Mouse (Mus musculus): ENCODE measurements around the gene Soga1. TPM values are rescaled to one million over a fixed set of nuclear protein-coding genes. Genes with fewer than 3 reads are reported as not detected.

Soga1 gene
- polyA plus RNA-seq, 1 experiment from 2014 or later = 9.8 TPM

- Histone ChIP-seq H3K27ac (ENCODE audit: low read depth, low read length) (no peak overlapping the region), H3K9ac (ENCODE audit: low read depth, low read length) (no peak overlapping the region), H3K4me2 (replicated peaks; ENCODE audit: low read depth, low read length) (no peak overlapping the region), H3K4me3 (ENCODE audit: low read depth, low read length) (no peak overlapping the region), H3K36me3 (ENCODE audit: control insufficient read depth, insufficient read depth, low read length) (no peaks in the 10 kb centered on the region), H3K9me3 (ENCODE audit: control insufficient read depth, low read length) (no peaks in the 10 kb centered on the region), H3K27me3 (ENCODE audit: control insufficient read depth, insufficient read depth, low read length) (no peaks in the 10 kb centered on the region), H3K4me1 (replicated peaks; ENCODE audit: control insufficient read depth, insufficient read depth, low read length) (no peaks in the 10 kb centered on the region)
- DNase-seq (ENCODE audit: low spot score) = no peak
- no peak for ATAC-seq (ENCODE audit: low FRiP score)
- 78% methylated on average over 2 of the region's 2 CpGs for WGBS
Measured at GRCm38 (mm10) chr2:156982864-156983263, 96.2 kb downstream of the Soga1 start.

- Histone ChIP-seq H3K9ac (ENCODE audit: low read depth, low read length) (no peak overlapping the region), H3K27me3 (ENCODE audit: control insufficient read depth, insufficient read depth, low read length) (no peaks in the 10 kb centered on the region), H3K27ac (ENCODE audit: low read depth, low read length) (no peak overlapping the region), H3K4me1 (replicated peaks; ENCODE audit: control insufficient read depth, insufficient read depth, low read length) (no peaks in the 10 kb centered on the region), H3K9me3 (ENCODE audit: control insufficient read depth, low read length) (no peaks in the 10 kb centered on the region), H3K36me3 (ENCODE audit: control insufficient read depth, insufficient read depth, low read length) (no peaks in the 10 kb centered on the region), H3K4me2 (replicated peaks; ENCODE audit: low read depth, low read length) (no peak overlapping the region), H3K4me3 (ENCODE audit: low read depth, low read length) (no peak overlapping the region)
- 82% methylated on average over 4 of the region's 4 CpGs for WGBS
- ATAC-seq (ENCODE audit: low FRiP score) (no peak), DNase-seq (ENCODE audit: low spot score) (no peak)
Measured at GRCm38 (mm10) chr2:156981291-156981690, 97.8 kb downstream of the Soga1 start.

- DNase-seq (ENCODE audit: low spot score) (no peak), ATAC-seq (ENCODE audit: low FRiP score) (no peak)
- Histone ChIP-seq H3K9me3 (ENCODE audit: control insufficient read depth, low read length) (no peaks in the 10 kb centered on the region), H3K27ac (ENCODE audit: low read depth, low read length) (no peak overlapping the region), H3K4me3 (ENCODE audit: low read depth, low read length) (no peak overlapping the region), H3K4me2 (replicated peaks; ENCODE audit: low read depth, low read length) (no peak overlapping the region), H3K27me3 (ENCODE audit: control insufficient read depth, insufficient read depth, low read length) (no peaks in the 10 kb centered on the region), H3K4me1 (replicated peaks; ENCODE audit: control insufficient read depth, insufficient read depth, low read length) (no peaks in the 10 kb centered on the region), H3K9ac (ENCODE audit: low read depth, low read length) (no peak overlapping the region), H3K36me3 (ENCODE audit: control insufficient read depth, insufficient read depth, low read length) (no peaks in the 10 kb centered on the region)
- WGBS = 88% methylated on average over 2 of the region's 2 CpGs
Measured at GRCm38 (mm10) chr2:156980059-156980458, 99.0 kb downstream of the Soga1 start.

GRCm38 (mm10) chr2:156976711-156977110 lies 102.3 kb downstream of the Soga1 start:
- Histone ChIP-seq H3K36me3 (ENCODE audit: control insufficient read depth, insufficient read depth, low read length) (no peaks in the 10 kb centered on the region), H3K4me3 (ENCODE audit: low read depth, low read length) (no peak overlapping the region), H3K9me3 (ENCODE audit: control insufficient read depth, low read length) (no peaks in the 10 kb centered on the region), H3K9ac (ENCODE audit: low read depth, low read length) (no peak overlapping the region), H3K4me1 (replicated peaks; ENCODE audit: control insufficient read depth, insufficient read depth, low read length) (no peaks in the 10 kb centered on the region), H3K4me2 (replicated peaks; ENCODE audit: low read depth, low read length) (no peak overlapping the region), H3K27me3 (ENCODE audit: control insufficient read depth, insufficient read depth, low read length) (no peaks in the 10 kb centered on the region), H3K27ac (ENCODE audit: low read depth, low read length) (peak overlapping the region; percentile 30; the same call in 1 of the 2 replicates)
- peak; percentile 44 for DNase-seq (ENCODE audit: low spot score)
- ATAC-seq (ENCODE audit: low FRiP score) = no peak

GRCm38 (mm10) chr2:156974967-156975366 lies 104.1 kb downstream of the Soga1 start:
- H3K4me1 ChIP-seq (replicated peaks; ENCODE audit: control insufficient read depth, insufficient read depth, low read length) = no peaks in the 10 kb centered on the region
- H3K4me3 ChIP-seq (ENCODE audit: low read depth, low read length) = no peak overlapping the region
- H3K4me2 ChIP-seq (replicated peaks; ENCODE audit: low read depth, low read length) = no peak overlapping the region
- H3K36me3 ChIP-seq (ENCODE audit: control insufficient read depth, insufficient read depth, low read length) = no peaks in the 10 kb centered on the region
- H3K27me3 ChIP-seq (ENCODE audit: control insufficient read depth, insufficient read depth, low read length) = no peaks in the 10 kb centered on the region
- no peaks in the 10 kb centered on the region for H3K9me3 ChIP-seq (ENCODE audit: control insufficient read depth, low read length)
- H3K9ac ChIP-seq (ENCODE audit: low read depth, low read length) = no peak overlapping the region
- H3K27ac ChIP-seq (ENCODE audit: low read depth, low read length) = no peak overlapping the region
- ATAC-seq (ENCODE audit: low FRiP score) = no peak
- WGBS = 69% methylated on average over 2 of the region's 2 CpGs
- no peak for DNase-seq (ENCODE audit: low spot score)

GRCm38 (mm10) chr2:156973316-156974100 lies 105.5 kb downstream of the Soga1 start:
- H3K27me3 ChIP-seq (ENCODE audit: control insufficient read depth, insufficient read depth, low read length) = no peaks in the 10 kb centered on the region
- no peak overlapping the region for H3K4me2 ChIP-seq (replicated peaks; ENCODE audit: low read depth, low read length)
- no peak overlapping the region for H3K27ac ChIP-seq (ENCODE audit: low read depth, low read length)
- ATAC-seq (ENCODE audit: low FRiP score) (no peak), DNase-seq (ENCODE audit: low spot score) (no peak)
- 87% methylated on average over 5 of the region's 5 CpGs for WGBS
- H3K9me3 ChIP-seq (ENCODE audit: control insufficient read depth, low read length) = no peaks in the 10 kb centered on the region
- no peak overlapping the region for H3K9ac ChIP-seq (ENCODE audit: low read depth, low read length)
- no peaks in the 10 kb centered on the region for H3K4me1 ChIP-seq (replicated peaks; ENCODE audit: control insufficient read depth, insufficient read depth, low read length)
- no peaks in the 10 kb centered on the region for H3K36me3 ChIP-seq (ENCODE audit: control insufficient read depth, insufficient read depth, low read length)
- no peak overlapping the region for H3K4me3 ChIP-seq (ENCODE audit: low read depth, low read length)

- ATAC-seq (ENCODE audit: low FRiP score) (no peak), DNase-seq (ENCODE audit: low spot score) (no peak)
- Histone ChIP-seq H3K27me3 (ENCODE audit: control insufficient read depth, insufficient read depth, low read length) (no peaks in the 10 kb centered on the region), H3K36me3 (ENCODE audit: control insufficient read depth, insufficient read depth, low read length) (no peaks in the 10 kb centered on the region), H3K4me1 (replicated peaks; ENCODE audit: control insufficient read depth, insufficient read depth, low read length) (no peaks in the 10 kb centered on the region), H3K27ac (ENCODE audit: low read depth, low read length) (no peak overlapping the region), H3K4me3 (ENCODE audit: low read depth, low read length) (no peak overlapping the region), H3K9me3 (ENCODE audit: control insufficient read depth, low read length) (no peaks in the 10 kb centered on the region), H3K4me2 (replicated peaks; ENCODE audit: low read depth, low read length) (no peak overlapping the region), H3K9ac (ENCODE audit: low read depth, low read length) (no peak overlapping the region)
- WGBS = 74% methylated on average over 7 of the region's 7 CpGs
Measured at GRCm38 (mm10) chr2:156970253-156970652, 108.8 kb downstream of the Soga1 start.

GRCm38 (mm10) chr2:156968501-156968900 lies 110.6 kb downstream of the Soga1 start:
- 84% methylated on average over 4 of the region's 4 CpGs for WGBS
- ATAC-seq (ENCODE audit: low FRiP score) (no peak), DNase-seq (ENCODE audit: low spot score) (no peak)
- Histone ChIP-seq H3K4me1 (replicated peaks; ENCODE audit: control insufficient read depth, insufficient read depth, low read length) (no peaks in the 10 kb centered on the region), H3K27me3 (ENCODE audit: control insufficient read depth, insufficient read depth, low read length) (no peaks in the 10 kb centered on the region), H3K4me2 (replicated peaks; ENCODE audit: low read depth, low read length) (no peak overlapping the region), H3K27ac (ENCODE audit: low read depth, low read length) (no peak overlapping the region), H3K36me3 (ENCODE audit: control insufficient read depth, insufficient read depth, low read length) (no peaks in the 10 kb centered on the region), H3K9ac (ENCODE audit: low read depth, low read length) (no peak overlapping the region), H3K4me3 (ENCODE audit: low read depth, low read length) (no peak overlapping the region), H3K9me3 (ENCODE audit: control insufficient read depth, low read length) (no peaks in the 10 kb centered on the region)

GRCm38 (mm10) chr2:156967388-156967787 lies 111.7 kb downstream of the Soga1 start:
- ATAC-seq (ENCODE audit: low FRiP score) (no peak), DNase-seq (ENCODE audit: low spot score) (no peak)
- no peak overlapping the region for H3K27ac ChIP-seq (ENCODE audit: low read depth, low read length)
- no peaks in the 10 kb centered on the region for H3K27me3 ChIP-seq (ENCODE audit: control insufficient read depth, insufficient read depth, low read length)
- H3K9me3 ChIP-seq (ENCODE audit: control insufficient read depth, low read length) = no peaks in the 10 kb centered on the region
- no peaks in the 10 kb centered on the region for H3K36me3 ChIP-seq (ENCODE audit: control insufficient read depth, insufficient read depth, low read length)
- H3K4me1 ChIP-seq (replicated peaks; ENCODE audit: control insufficient read depth, insufficient read depth, low read length) = no peaks in the 10 kb centered on the region
- H3K4me2 ChIP-seq (replicated peaks; ENCODE audit: low read depth, low read length) = no peak overlapping the region
- H3K9ac ChIP-seq (ENCODE audit: low read depth, low read length) = no peak overlapping the region
- 85% methylated on average over 6 of the region's 6 CpGs for WGBS
- no peak overlapping the region for H3K4me3 ChIP-seq (ENCODE audit: low read depth, low read length)
